Mouse (Mus musculus) kidney, adult 2 months (tissue): ENCODE measurements around the gene Naa10.

Experiments
- CTCF ChIP-seq: fragments of 200-500 bp; conservative IDR thresholded peaks from 2 replicates; pipeline ENCODE4 v1.5.1; 2011; ENCODE audit warnings: low read depth, mild to moderate bottlenecking, control low read depth, low read length, moderate library complexity, mixed read lengths; ENCODE audit not compliant: insufficient read depth, insufficient read length
- POLR2A ChIP-seq: fragments of 200-500 bp; IDR thresholded peaks from one replicate; pipeline ENCODE4 v1.6.1; 2011; ENCODE audit warnings: low read depth, low read length, control low read depth

- TF ChIP-seq POLR2A (no peak), CTCF (no peak)
Observed at GRCm38 (mm10) chrX:73921285-73921822, 390 bp downstream of the Naa10 start.
